28 mouse cellular contexts compared by ENCODE assay signal in the genomic region with DNA sequence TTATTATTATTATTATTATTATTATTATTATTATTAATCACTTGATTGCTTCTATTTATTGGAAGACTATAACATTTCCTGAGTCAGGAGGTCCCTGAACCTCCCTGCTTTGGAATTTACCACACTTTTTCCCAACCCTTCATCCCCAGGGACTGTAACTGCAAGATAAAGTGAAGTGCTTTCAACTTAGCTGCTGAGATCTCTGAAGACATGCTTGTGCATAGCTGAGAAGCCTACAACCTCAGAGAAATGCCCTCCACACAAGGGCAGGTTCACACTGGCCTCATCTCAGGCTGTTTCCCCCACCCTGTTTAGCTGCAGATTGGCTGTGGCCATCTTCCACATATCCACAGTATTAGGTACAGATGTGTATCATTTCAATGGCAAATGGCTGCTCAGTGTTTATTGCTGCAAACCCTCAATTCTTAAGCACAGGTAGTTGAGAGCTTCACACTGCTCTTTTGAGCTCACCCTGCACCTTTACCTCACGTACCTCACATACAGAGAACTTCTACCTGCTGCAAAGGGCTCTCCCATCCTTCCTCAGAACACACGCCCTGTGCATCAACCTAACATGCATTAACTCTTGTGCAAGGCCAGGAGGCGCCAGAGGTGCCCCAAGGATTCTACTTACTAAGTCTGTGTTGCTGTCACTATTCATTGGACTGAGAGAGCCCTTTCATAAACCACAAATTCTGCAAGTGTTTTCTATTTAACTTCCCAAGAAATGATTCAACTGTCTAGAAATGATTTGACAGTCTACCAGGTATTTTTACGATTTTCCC. TPM values are rescaled to one million over a fixed set of nuclear protein-coding genes. Genes with fewer than 3 reads are reported as not detected.
A peak's percentile ranks its signal among the peaks of the same experiment; 100 is the strongest.
DNase-seq lines count a peak whose midpoint lies in the region; ATAC-seq and TF ChIP-seq lines count a peak whose summit lies in the region.
"Had no signal": no experiment of that assay in that cellular context is flagged by ENCODE, and none has a peak within 500 bp of the region (broad histone marks: within the 10 kb centered on the region; RNA-seq: fewer than 3 reads in every experiment).

No protein-coding gene starts in this region.

- DNase-seq in heart, adult 2 months: no peak
- no peak for DNase-seq in heart, postnatal 10 days
- DNase-seq in liver, postnatal 0 days: no peak
- DNase-seq in CH12.LX (ENCODE audit: extremely low read depth): peak; percentile 12
- DNase-seq in brain, embryonic 14.5 days (ENCODE audit: low read depth): no peak
- DNase-seq in left cerebral cortex, adult 18-20 months (ENCODE audit: low spot score in 2 of 2): no peak
- DNase-seq in embryo, embryonic 10.5 days (ENCODE audit: low spot score): no peak
- DNase-seq: adrenal gland, adult 8-10 months; B cell, adult 2 months; cerebellum, adult 18-20 months; cerebellum, postnatal 36 days; kidney, adult 11 months; kidney, postnatal 4 days; layer of hippocampus, postnatal 36 days; left cerebral cortex, postnatal 4 days; liver, embryonic 13.5 days; right cerebral cortex, postnatal 4 days had no signal

- ATAC-seq in liver, postnatal 0 days: no peak
- no peak for ATAC-seq in liver, embryonic 12.5 days
- ATAC-seq: forebrain, embryonic 15.5 days; midbrain, embryonic 13.5 days had no signal

- H3K4me3 ChIP-seq in heart, adult 2 months: no peak overlapping the region
- H3K4me3 ChIP-seq in liver, postnatal 0 days (ENCODE audit: low read depth, low read length): no peak overlapping the region
- H3K4me3 ChIP-seq in liver, embryonic 12.5 days: no peak overlapping the region
- no peak overlapping the region for H3K4me3 ChIP-seq in CH12.LX (replicated peaks in 1 of 3; ENCODE audit: low read depth in 2 of 3, low read length in 2 of 3, poor library complexity in 1 of 3)
- H3K4me3 ChIP-seq: embryonic facial prominence, embryonic 10.5 days; erythroblast, embryonic 14.5 days; forebrain, embryonic 15.5 days; hindbrain, embryonic 13.5 days; liver, embryonic 13.5 days; midbrain, embryonic 13.5 days; myocyte; neural tube, embryonic 15.5 days had no signal

- no peak overlapping the region for H3K27ac ChIP-seq in heart, adult 2 months
- H3K27ac ChIP-seq in liver, postnatal 0 days (ENCODE audit: low read depth): no peak overlapping the region
- no peak overlapping the region for H3K27ac ChIP-seq in liver, embryonic 12.5 days
- no peak overlapping the region for H3K27ac ChIP-seq in CH12.LX (ENCODE audit: insufficient read depth, low read depth)
- H3K27ac ChIP-seq: embryonic facial prominence, embryonic 10.5 days; forebrain, embryonic 15.5 days; hindbrain, embryonic 13.5 days; liver, embryonic 13.5 days; midbrain, embryonic 13.5 days; neural tube, embryonic 15.5 days had no signal

- dilution Hi-C loops in CH12.LX (cut with MboI; ENCODE audit: extremely low pct_ligation_motif_present, extremely low pct_unique_long_range_greater_than_20kb, low sequenced_read_pairs): no loop called here

- WGBS in heart, adult 2 months: 81% methylated on average over 4 of the region's 4 CpGs
- WGBS in liver, postnatal 0 days (ENCODE audit: insufficient replicate concordance): 57% methylated on average over 4 of the region's 4 CpGs
- 42% methylated on average over 4 of the region's 4 CpGs for WGBS in liver, embryonic 12.5 days (ENCODE audit: insufficient replicate concordance)

- intact Hi-C loops in heart, adult 2 months (cut with DNase I): no loop called here
- intact Hi-C loops in heart, postnatal 10 days (cut with DNase I): no loop called here

- no peak overlapping the region for H3K4me2 ChIP-seq in liver, postnatal 0 days (ENCODE audit: low read depth, low read length)
- no peak overlapping the region for H3K4me2 ChIP-seq in liver, embryonic 12.5 days
- H3K4me2 ChIP-seq in CH12.LX (ENCODE audit: insufficient read depth, low read depth, poor library complexity, severe bottlenecking): no peak overlapping the region
- H3K4me2 ChIP-seq: forebrain, embryonic 15.5 days; hindbrain, embryonic 13.5 days; liver, embryonic 13.5 days; midbrain, embryonic 13.5 days; neural tube, embryonic 15.5 days had no signal

- H3K9ac ChIP-seq in heart, adult 2 months (ENCODE audit: low read depth, low read length): no peak overlapping the region
- no peak overlapping the region for H3K9ac ChIP-seq in liver, postnatal 0 days (replicated peaks)
- H3K9ac ChIP-seq in liver, embryonic 12.5 days: no peak overlapping the region
- H3K9ac ChIP-seq in CH12.LX (ENCODE audit: insufficient read depth, low read depth): no peak overlapping the region
- H3K9ac ChIP-seq: forebrain, embryonic 15.5 days; hindbrain, embryonic 13.5 days; liver, embryonic 13.5 days; midbrain, embryonic 13.5 days; neural tube, embryonic 15.5 days had no signal

- peak; percentile 47 for TF ChIP-seq RAD21 in CH12.LX (IDR thresholded peaks at IDR 0.05; ENCODE audit: low read depth, low read length)

- H3K4me1 ChIP-seq in heart, adult 2 months (ENCODE audit: control insufficient read depth, insufficient read depth, low read length): no peaks in the 10 kb centered on the region
- no peaks in the 10 kb centered on the region for H3K4me1 ChIP-seq in liver, postnatal 0 days (ENCODE audit: insufficient read depth)
- no peaks in the 10 kb centered on the region for H3K4me1 ChIP-seq in liver, embryonic 12.5 days
- H3K4me1 ChIP-seq in CH12.LX (ENCODE audit: control insufficient read depth in 1 of 2, insufficient read depth in 2 of 2): peaks cover 0 to 4% of the 10 kb centered on the region in 2 experiments; a peak in 2 of 4 replicates
- H3K4me1 ChIP-seq: forebrain, embryonic 15.5 days; hindbrain, embryonic 13.5 days; liver, embryonic 13.5 days; midbrain, embryonic 13.5 days; neural tube, embryonic 15.5 days had no signal

- no peak for TF ChIP-seq EP300 in heart, adult 2 months (IDR thresholded peaks at IDR 0.05; ENCODE audit: insufficient read depth, low read depth, low read length)
- no peak for TF ChIP-seq EP300 in liver, postnatal 0 days (IDR thresholded peaks at IDR 0.05; ENCODE audit: low read depth)
- TF ChIP-seq EP300 in CH12.LX (IDR thresholded peaks at IDR 0.05; ENCODE audit: low read length): no peak

- no peaks in the 10 kb centered on the region for H3K36me3 ChIP-seq in heart, adult 2 months (ENCODE audit: control insufficient read depth, insufficient read depth, low read length)
- no peaks in the 10 kb centered on the region for H3K36me3 ChIP-seq in liver, postnatal 0 days (replicated peaks; ENCODE audit: insufficient read depth, low read length)
- H3K36me3 ChIP-seq in liver, embryonic 12.5 days: no peaks in the 10 kb centered on the region
- peaks cover 0 to 10% of the 10 kb centered on the region in 2 experiments for H3K36me3 ChIP-seq in CH12.LX (replicated peaks in 1 of 2; ENCODE audit: control insufficient read depth in 1 of 2, insufficient read depth in 1 of 2, low read length in 1 of 2)
- H3K36me3 ChIP-seq: embryonic facial prominence, embryonic 10.5 days; forebrain, embryonic 15.5 days; hindbrain, embryonic 13.5 days; liver, embryonic 13.5 days; midbrain, embryonic 13.5 days; neural tube, embryonic 15.5 days had no signal

- TF ChIP-seq POLR2A in heart, adult 2 months (IDR thresholded peaks at IDR 0.05; ENCODE audit: insufficient read depth, low read depth, low read length): no peak
- TF ChIP-seq POLR2A in CH12.LX (IDR thresholded peaks at IDR 0.05; ENCODE audit: low read depth, low read length): no peak
- TF ChIP-seq POLR2A in brain, embryonic 14.5 days (IDR thresholded peaks at IDR 0.05; ENCODE audit: borderline replicate concordance, extremely low read depth, insufficient read depth, insufficient read length, poor library complexity, severe bottlenecking): no peak

- H3K79me2 ChIP-seq in heart, adult 2 months (replicated peaks; ENCODE audit: control insufficient read depth, insufficient read depth, low read length): no peaks in the 10 kb centered on the region
- no peaks in the 10 kb centered on the region for H3K79me2 ChIP-seq in CH12.LX (replicated peaks; ENCODE audit: control insufficient read depth, extremely low read depth, insufficient read depth, poor library complexity, severe bottlenecking)

- H3K9me3 ChIP-seq in liver, postnatal 0 days (ENCODE audit: low read length): no peaks in the 10 kb centered on the region
- no peaks in the 10 kb centered on the region for H3K9me3 ChIP-seq in liver, embryonic 12.5 days (replicated peaks)
- no peaks in the 10 kb centered on the region for H3K9me3 ChIP-seq in CH12.LX (replicated peaks; ENCODE audit: low read length)
- H3K9me3 ChIP-seq: embryonic facial prominence, embryonic 10.5 days; forebrain, embryonic 15.5 days; hindbrain, embryonic 13.5 days; liver, embryonic 13.5 days; midbrain, embryonic 13.5 days; neural tube, embryonic 15.5 days had no signal

- H3K27me3 ChIP-seq in heart, adult 2 months (ENCODE audit: control insufficient read depth, insufficient read depth, low read length): no peaks in the 10 kb centered on the region
- no peaks in the 10 kb centered on the region for H3K27me3 ChIP-seq in liver, postnatal 0 days (ENCODE audit: insufficient read depth, low read length)
- no peaks in the 10 kb centered on the region for H3K27me3 ChIP-seq in liver, embryonic 12.5 days (replicated peaks)
- no peaks in the 10 kb centered on the region for H3K27me3 ChIP-seq in CH12.LX (replicated peaks)
- H3K27me3 ChIP-seq: forebrain, embryonic 15.5 days; hindbrain, embryonic 13.5 days; liver, embryonic 13.5 days; midbrain, embryonic 13.5 days; neural tube, embryonic 15.5 days had no signal

- peak; percentile 22; the same call in 1 of the 2 replicates for TF ChIP-seq CTCF in heart, adult 2 months (IDR thresholded peaks at IDR 0.05)
- TF ChIP-seq CTCF in liver, postnatal 0 days (IDR thresholded peaks at IDR 0.05; ENCODE audit: low read depth): peak; percentile 27; the same call in 1 of the 2 replicates
- peak in 1 of 2 experiments; percentile 54; a peak in 2 of 4 replicates for TF ChIP-seq CTCF in CH12.LX (conservative IDR thresholded peaks at IDR 0.05 in 1 of 2, IDR thresholded peaks at IDR 0.05 in 1 of 2; ENCODE audit: low read depth in 2 of 2, low read length in 2 of 2)
- TF ChIP-seq CTCF in brain, embryonic 14.5 days (IDR thresholded peaks at IDR 0.05; ENCODE audit: borderline replicate concordance, extremely low read depth, insufficient read depth, insufficient read length): peak; percentile 15; the same call in 1 of the 2 replicates

- in situ Hi-C loops in CH12.LX (cut with MboI; ENCODE audit: low pct_ligation_motif_present, low pct_unique_long_range_greater_than_20kb, low sequenced_read_pairs): no loop called here

TF ChIP-seq in CH12.LX, 34 proteins besides CTCF, POLR2A, EP300 and RAD21:
- TF ChIP-seq ELF1 (IDR thresholded peaks at IDR 0.05; ENCODE audit: low read depth, low read length) (no peak), SMC3 (IDR thresholded peaks at IDR 0.05; ENCODE audit: low read depth, low read length) (peak; percentile 71)

RNA-seq across cellular contexts. Expression of a gene that starts 52.1 kb away (rescaled TPM):
- 1,000 to 10,000 TPM; 2,250 to 2,602 TPM for total RNA-seq in heart, adult 2 months (2021)
- 2,389 and 3,414 TPM in 2 replicates for polyA plus RNA-seq in heart, adult 2 months (2012; rRNA removed)
- 100 to 1,000 TPM; 867 to 929 TPM for total RNA-seq in heart, postnatal 10 days (2021)
- polyA plus RNA-seq in liver, postnatal 0 days (2015; fragmentation: Nextera tagmentation; extraction: Ambion mirVana): 0.33 and 9.0 TPM in 2 replicates
- polyA plus RNA-seq in liver, embryonic 12.5 days (2016; fragmentation: Nextera tagmentation; extraction: Ambion mirVana): not detected in 2 replicates
- total RNA-seq in CH12.LX (2012; rRNA removed) (not detected in 2 replicates), CH12.LX (2014; rRNA removed) (not detected in 2 replicates)
- not detected in 2 replicates for polyA plus RNA-seq in CH12.LX (2012; ENCODE audit: insufficient read length, low read depth)
- 0.05 and 0.15 TPM in 2 replicates for polyA plus RNA-seq in brain, embryonic 14.5 days (2012; rRNA removed)
- total RNA-seq in left cerebral cortex, adult 18-20 months (2021): not detected
- total RNA-seq: adrenal gland, adult 8-10 months; granulocyte monocyte progenitor cell, adult 5-6 weeks; left cerebral cortex, postnatal 4 days; megakaryocyte progenitor cell, adult 5-6 weeks had no signal
- polyA plus RNA-seq: embryonic facial prominence, embryonic 10.5 days; erythroblast, embryonic 14.5 days; forebrain, embryonic 15.5 days; liver, embryonic 13.5 days; midbrain, embryonic 13.5 days; urinary bladder, adult 2 months had no signal

Comparison
In these comparisons a context has a peak if more than half of its experiments do, and no peak if none do; other contexts are left out.
1. RNA of a gene that starts 52.1 kb away (polyA plus RNA-seq): 2,389 to 3,414 TPM in heart, adult 2 months; 0.33 to 9.0 TPM in liver, postnatal 0 days, 0.05 to 0.15 TPM in brain, embryonic 14.5 days, not detected in liver, embryonic 12.5 days and not detected in CH12.LX; every median in the first group is over 100 times any median in the second.